Mouse (Mus musculus) cerebellum, adult 2 months (tissue): ENCODE measurements around the gene Mroh9.

ENCODE experiments used
- CTCF ChIP-seq: fragments of 200-500 bp; IDR thresholded peaks from 2 replicates; pipeline ENCODE4 v1.5.1; 2011; ENCODE audit warnings: low read depth, mild to moderate bottlenecking, control low read depth, low read length, moderate library complexity, borderline replicate concordance; ENCODE audit not compliant: insufficient read depth
- POLR2A ChIP-seq: fragments of 200-500 bp; IDR thresholded peaks from 2 replicates; pipeline ENCODE4 v1.6.1; 2011; ENCODE audit warnings: low read length, control low read depth, borderline replicate concordance; ENCODE audit not compliant: insufficient read depth

DNA sequence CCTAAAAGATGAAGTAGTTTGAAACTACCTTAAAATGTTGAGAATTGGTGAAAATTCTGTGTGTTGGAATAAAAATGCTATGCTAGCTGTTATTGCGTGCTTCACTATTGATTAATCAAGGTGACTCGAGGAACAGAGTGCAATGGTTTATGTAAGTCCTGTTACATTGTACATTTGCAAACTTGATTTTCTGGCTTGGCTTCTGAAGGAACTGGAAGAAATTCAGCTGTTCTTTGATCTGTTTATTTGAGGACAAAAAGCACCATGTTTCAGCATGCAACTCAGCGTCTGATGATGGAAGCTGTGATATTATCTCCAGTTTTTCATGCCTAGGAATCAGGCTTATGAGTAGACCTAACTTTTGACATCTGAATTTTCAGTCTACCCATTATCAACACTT is 97.9 kb downstream of the Mroh9 start:
- TF ChIP-seq CTCF (no peak), POLR2A (no peak)
